Mouse (Mus musculus) midbrain, embryonic 14.5 days (tissue): ENCODE results near the gene Hnrnph1. TPM values are rescaled to one million over a fixed set of nuclear protein-coding genes. Genes with fewer than 3 reads are reported as not detected.

Experiments
- ATAC-seq: fragments of 200-750 bp; cut with Nextera tagmentation; 2 replicates; pipeline ENCODE4 v1.8.0; 2017; ENCODE audit warnings: moderate number of reproducible peaks, moderate library complexity; ENCODE audit not compliant: low FRiP score, low TSS enrichment
- DNase-seq: peaks from one replicate; pipeline ENCODE4 v3.0.0-alpha.2; 2015
- H3K27ac ChIP-seq: fragments of 300-500 bp; sonication (generic); replicated peaks from 2 replicates; pipeline ENCODE4 v1.5.1; 2014; ENCODE audit warnings: mild to moderate bottlenecking, low read depth, low read length, moderate library complexity
- H3K27me3 ChIP-seq: fragments of 300-500 bp; sonication (generic); 2 replicates; pipeline ENCODE4 v1.6.1; 2014; ENCODE audit warnings: low read length, control low read depth, mixed read lengths; ENCODE audit not compliant: control insufficient read depth, insufficient read depth
- H3K36me3 ChIP-seq: fragments of 300-500 bp; sonication (generic); 2 replicates; pipeline ENCODE4 v1.6.1; 2014; ENCODE audit warnings: low read length, control low read depth; ENCODE audit not compliant: control insufficient read depth, insufficient read depth
- H3K4me1 ChIP-seq: fragments of 300-500 bp; sonication (generic); 2 replicates; pipeline ENCODE4 v1.6.1; 2014; ENCODE audit warnings: mild to moderate bottlenecking, antibody characterized with exemption, low read length, control low read depth; ENCODE audit not compliant: control insufficient read depth, insufficient read depth
- H3K4me2 ChIP-seq: fragments of 300-500 bp; sonication (generic); 2 replicates; pipeline ENCODE4 v1.6.1; 2014; ENCODE audit warnings: mild to moderate bottlenecking, low read length, moderate library complexity
- H3K4me3 ChIP-seq: fragments of 300-500 bp; sonication (generic); replicated peaks from 2 replicates; pipeline ENCODE4 v1.5.1; 2014; ENCODE audit warnings: low read depth, low read length
- H3K9ac ChIP-seq: fragments of 300-500 bp; sonication (generic); replicated peaks from 2 replicates; pipeline ENCODE4 v1.6.1; 2014; ENCODE audit warnings: mild to moderate bottlenecking, low read length, moderate library complexity
- H3K9me3 ChIP-seq: fragments of 300-500 bp; sonication (generic); 2 replicates; pipeline ENCODE4 v1.6.1; 2016; ENCODE audit warnings: low read length, control low read depth, mixed read lengths; ENCODE audit not compliant: control insufficient read depth
- WGBS: fragments of 180-500 bp; shearing (Covaris S2); extraction: QIAGEN DNeasy Blood & Tissue Kit; methylation state at CpG from one replicate; pipeline ENCODE4 v1.1.7; 2014; 5-methylcytosine and 5-hydroxymethylcytosine counted together
- polyA plus RNA-seq: library from polyadenylated mRNA; unstranded; fragments of >200 nt; fragmentation: Nextera tagmentation; extraction: Ambion mirVana; gene quantifications from 2 replicates; pipeline ENCODE4 v1.2.1, GENCODE M21; 2014

Gene Hnrnph1
- polyA plus RNA-seq, 1 experiment from 2014 or later, result 584 TPM

GRCm38 (mm10) chr11:50376156-50376790 lies 517 bp upstream of the Hnrnph1 start:
- no peak for ATAC-seq
- Histone ChIP-seq H3K9me3 (no peaks in the 10 kb centered on the region), H3K27ac (peak overlapping the region; percentile 98), H3K4me1 (peaks cover 31% of the 10 kb centered on the region), H3K4me2 (peak overlapping the region; percentile 77), H3K9ac (peak overlapping the region; percentile 69), H3K4me3 (peak overlapping the region; percentile 93), H3K27me3 (no peaks in the 10 kb centered on the region), H3K36me3 (peaks cover 18% of the 10 kb centered on the region)
- 18% methylated on average over 10 of the region's 10 CpGs for WGBS
- no peak for DNase-seq

GRCm38 (mm10) chr11:50377892-50378684 lies 1.3 kb downstream of the Hnrnph1 start:
- H3K4me3 ChIP-seq, result peak overlapping the region; percentile 93
- H3K36me3 ChIP-seq, result peaks cover 33% of the 10 kb centered on the region
- peak; percentile 79 for ATAC-seq
- H3K27me3 ChIP-seq, result no peaks in the 10 kb centered on the region
- WGBS, result under 1% methylated on average over 70 of the region's 71 CpGs
- H3K9me3 ChIP-seq, result no peaks in the 10 kb centered on the region
- H3K9ac ChIP-seq, result peak overlapping the region; percentile 99
- H3K4me1 ChIP-seq, result peaks cover 30% of the 10 kb centered on the region
- DNase-seq, result peak; percentile 89
- H3K4me2 ChIP-seq, result peak overlapping the region; percentile 97
- H3K27ac ChIP-seq, result peak overlapping the region; percentile 98

GRCm38 (mm10) chr11:50379023-50379752 lies 2.4 kb downstream of the Hnrnph1 start:
- peak overlapping the region; percentile 99 for H3K9ac ChIP-seq
- H3K27me3 ChIP-seq, result no peaks in the 10 kb centered on the region
- H3K4me2 ChIP-seq, result peak overlapping the region; percentile 97
- peak overlapping the region; percentile 93 for H3K4me3 ChIP-seq
- H3K9me3 ChIP-seq, result no peaks in the 10 kb centered on the region
- H3K27ac ChIP-seq, result no peak overlapping the region
- WGBS, result 68% methylated on average over 12 of the region's 12 CpGs
- ATAC-seq (no peak), DNase-seq (no peak)
- H3K36me3 ChIP-seq, result peaks cover 39% of the 10 kb centered on the region
- H3K4me1 ChIP-seq, result peaks cover 30% of the 10 kb centered on the region

- H3K4me3 ChIP-seq, result peak overlapping the region; percentile 28
- H3K9ac ChIP-seq, result no peak overlapping the region
- H3K27ac ChIP-seq, result no peak overlapping the region
- DNase-seq (no peak), ATAC-seq (no peak)
- no peaks in the 10 kb centered on the region for H3K9me3 ChIP-seq
- WGBS, result 27% methylated on average over 4 of the region's 4 CpGs
- peaks cover 55% of the 10 kb centered on the region for H3K36me3 ChIP-seq
- no peaks in the 10 kb centered on the region for H3K27me3 ChIP-seq
- H3K4me1 ChIP-seq, result peaks cover 24% of the 10 kb centered on the region
- peak overlapping the region; percentile 58 for H3K4me2 ChIP-seq
Measured at GRCm38 (mm10) chr11:50381311-50381710, 4.5 kb downstream of the Hnrnph1 start.

GRCm38 (mm10) chr11:50387167-50387679 lies 10.4 kb downstream of the Hnrnph1 start:
- Histone ChIP-seq H3K4me3 (no peak overlapping the region), H3K27me3 (no peaks in the 10 kb centered on the region), H3K36me3 (peaks cover 83% of the 10 kb centered on the region), H3K27ac (no peak overlapping the region), H3K9me3 (no peaks in the 10 kb centered on the region), H3K4me1 (no peaks in the 10 kb centered on the region), H3K9ac (no peak overlapping the region), H3K4me2 (no peak overlapping the region)
- no peak for ATAC-seq
- no peak for DNase-seq
- WGBS, result 81% methylated on average over 3 of the region's 3 CpGs

GRCm38 (mm10) chr11:50387697-50388096 lies 10.9 kb downstream of the Hnrnph1 start:
- no peak overlapping the region for H3K4me3 ChIP-seq
- no peak overlapping the region for H3K27ac ChIP-seq
- 91% methylated on average over 4 of the region's 4 CpGs for WGBS
- no peaks in the 10 kb centered on the region for H3K4me1 ChIP-seq
- H3K27me3 ChIP-seq, result no peaks in the 10 kb centered on the region
- peaks cover 82% of the 10 kb centered on the region for H3K36me3 ChIP-seq
- no peak for DNase-seq
- H3K9me3 ChIP-seq, result no peaks in the 10 kb centered on the region
- H3K9ac ChIP-seq, result no peak overlapping the region
- no peak for ATAC-seq
- H3K4me2 ChIP-seq, result no peak overlapping the region

- ATAC-seq (no peak), DNase-seq (no peak)
- 95% methylated on average over 3 of the region's 3 CpGs for WGBS
- Histone ChIP-seq H3K9me3 (no peaks in the 10 kb centered on the region), H3K4me2 (no peak overlapping the region), H3K27ac (no peak overlapping the region), H3K4me3 (no peak overlapping the region), H3K9ac (no peak overlapping the region), H3K36me3 (peaks cover 82% of the 10 kb centered on the region), H3K4me1 (no peaks in the 10 kb centered on the region), H3K27me3 (no peaks in the 10 kb centered on the region)
Measured at GRCm38 (mm10) chr11:50388217-50388929, 11.6 kb downstream of the Hnrnph1 start.

- 76% methylated on average over 3 of the region's 3 CpGs for WGBS
- peaks cover 85% of the 10 kb centered on the region for H3K36me3 ChIP-seq
- no peak for ATAC-seq
Measured at GRCm38 (mm10) chr11:50389011-50389410, 12.2 kb downstream of the Hnrnph1 start.

More at GRCm38 (mm10) chr11:50389011-50389410, 12.2 kb downstream of the Hnrnph1 start:
- Histone ChIP-seq H3K4me2 (no peak overlapping the region), H3K9ac (no peak overlapping the region), H3K4me1 (no peaks in the 10 kb centered on the region), H3K4me3 (no peak overlapping the region), H3K9me3 (no peaks in the 10 kb centered on the region), H3K27ac (no peak overlapping the region), H3K27me3 (no peaks in the 10 kb centered on the region)
- DNase-seq, result no peak
